Mouse (Mus musculus): Measurements from ENCODE around the gene Adamts10. TPM values are rescaled to one million over a fixed set of nuclear protein-coding genes. Genes with fewer than 3 reads are reported as not detected.

Gene Adamts10
- total and polyA plus RNA-seq, 2 experiments from 2014 or later = 35.6 to 56.4 TPM

- WGBS = 76% methylated on average over 1 of the region's 1 CpGs
Observed at GRCm38 (mm10) chr17:33498918-33499317, 25.1 kb upstream of the Adamts10 start.

DNA sequence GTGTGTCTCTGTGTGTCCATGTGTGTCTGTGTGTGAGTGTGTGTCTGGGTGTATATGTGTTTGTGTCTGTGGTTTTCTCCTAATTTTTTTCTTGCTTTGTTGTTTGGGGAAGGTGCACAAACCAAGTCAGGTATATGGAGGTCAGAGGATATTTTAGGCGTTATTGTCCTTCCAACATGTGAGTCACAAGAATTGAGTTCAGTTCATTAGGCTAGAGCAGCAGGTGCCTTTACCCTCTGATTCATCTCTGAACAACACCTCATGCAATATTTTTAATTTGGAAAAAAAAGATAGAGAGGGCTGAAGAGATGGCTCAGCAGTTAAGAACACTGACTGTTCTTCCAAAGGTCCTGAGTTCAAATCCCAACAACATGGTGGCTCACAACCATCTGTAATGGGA is 15.6 kb upstream of the Adamts10 start:
- H3K36me3 ChIP-seq (ENCODE audit: insufficient read depth, low read length) = no peaks in the 10 kb centered on the region
- no peaks in the 10 kb centered on the region for H3K4me1 ChIP-seq (ENCODE audit: insufficient read depth, low read length)
- no peaks in the 10 kb centered on the region for H3K9me3 ChIP-seq (ENCODE audit: low read length)
- H3K4me3 ChIP-seq (ENCODE audit: low read length) = no peak overlapping the region
- no peak overlapping the region for H3K27ac ChIP-seq
- H3K9ac ChIP-seq (replicated peaks; ENCODE audit: low read length) = no peak overlapping the region
- H3K27me3 ChIP-seq (ENCODE audit: insufficient read depth, low read length) = no peaks in the 10 kb centered on the region
- H3K4me2 ChIP-seq (ENCODE audit: low read depth, low read length) = no peak overlapping the region
- TF ChIP-seq CTCF (IDR thresholded peaks at IDR 0.05; ENCODE audit: low read depth) = no peak
- 82% methylated on average over 1 of the region's 1 CpGs for WGBS
- DNase-seq (ENCODE audit: low spot score) (no peak), ATAC-seq (no peak)

More at GRCm38 (mm10) chr17:33498918-33499317, 25.1 kb upstream of the Adamts10 start:
- Histone ChIP-seq H3K9ac (replicated peaks; ENCODE audit: low read length) (no peak overlapping the region), H3K4me3 (ENCODE audit: low read length) (no peak overlapping the region), H3K9me3 (ENCODE audit: low read length) (no peaks in the 10 kb centered on the region), H3K36me3 (ENCODE audit: insufficient read depth, low read length) (no peaks in the 10 kb centered on the region), H3K4me2 (ENCODE audit: low read depth, low read length) (no peak overlapping the region), H3K4me1 (ENCODE audit: insufficient read depth, low read length) (no peaks in the 10 kb centered on the region), H3K27me3 (ENCODE audit: insufficient read depth, low read length) (no peaks in the 10 kb centered on the region), H3K27ac (no peak overlapping the region)
- no peak for ATAC-seq
- no peak for DNase-seq (ENCODE audit: low spot score)
- no peak for TF ChIP-seq CTCF (IDR thresholded peaks at IDR 0.05; ENCODE audit: low read depth)

DNA sequence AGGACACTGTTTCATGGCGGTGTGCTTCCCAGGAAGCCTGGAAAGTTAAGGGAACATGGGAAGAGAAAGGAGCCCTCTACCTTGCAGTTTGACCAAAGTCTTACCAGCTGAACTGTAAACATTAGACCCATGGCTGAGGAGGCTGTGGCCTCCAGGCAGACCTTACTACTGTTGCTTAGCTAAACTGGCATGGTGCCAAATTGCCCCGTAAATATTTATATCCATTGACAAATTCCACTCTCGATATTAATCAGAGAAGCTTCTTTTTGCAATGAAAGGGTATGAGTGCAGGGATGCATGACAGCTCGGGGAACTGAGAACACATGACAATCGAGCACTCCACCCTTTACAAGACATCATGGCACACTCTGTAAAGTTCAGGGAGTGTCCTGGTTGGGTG is 13.8 kb upstream of the Adamts10 start:
- Histone ChIP-seq H3K27me3 (ENCODE audit: insufficient read depth, low read length) (no peaks in the 10 kb centered on the region), H3K9me3 (ENCODE audit: low read length) (no peaks in the 10 kb centered on the region), H3K36me3 (ENCODE audit: insufficient read depth, low read length) (no peaks in the 10 kb centered on the region), H3K9ac (replicated peaks; ENCODE audit: low read length) (no peak overlapping the region), H3K27ac (no peak overlapping the region), H3K4me1 (ENCODE audit: insufficient read depth, low read length) (no peaks in the 10 kb centered on the region), H3K4me3 (ENCODE audit: low read length) (no peak overlapping the region), H3K4me2 (ENCODE audit: low read depth, low read length) (no peak overlapping the region)
- ATAC-seq (no peak), DNase-seq (ENCODE audit: low spot score) (no peak)
- 68% methylated on average over 5 of the region's 5 CpGs for WGBS
- TF ChIP-seq CTCF (IDR thresholded peaks at IDR 0.05; ENCODE audit: low read depth) = no peak

DNA sequence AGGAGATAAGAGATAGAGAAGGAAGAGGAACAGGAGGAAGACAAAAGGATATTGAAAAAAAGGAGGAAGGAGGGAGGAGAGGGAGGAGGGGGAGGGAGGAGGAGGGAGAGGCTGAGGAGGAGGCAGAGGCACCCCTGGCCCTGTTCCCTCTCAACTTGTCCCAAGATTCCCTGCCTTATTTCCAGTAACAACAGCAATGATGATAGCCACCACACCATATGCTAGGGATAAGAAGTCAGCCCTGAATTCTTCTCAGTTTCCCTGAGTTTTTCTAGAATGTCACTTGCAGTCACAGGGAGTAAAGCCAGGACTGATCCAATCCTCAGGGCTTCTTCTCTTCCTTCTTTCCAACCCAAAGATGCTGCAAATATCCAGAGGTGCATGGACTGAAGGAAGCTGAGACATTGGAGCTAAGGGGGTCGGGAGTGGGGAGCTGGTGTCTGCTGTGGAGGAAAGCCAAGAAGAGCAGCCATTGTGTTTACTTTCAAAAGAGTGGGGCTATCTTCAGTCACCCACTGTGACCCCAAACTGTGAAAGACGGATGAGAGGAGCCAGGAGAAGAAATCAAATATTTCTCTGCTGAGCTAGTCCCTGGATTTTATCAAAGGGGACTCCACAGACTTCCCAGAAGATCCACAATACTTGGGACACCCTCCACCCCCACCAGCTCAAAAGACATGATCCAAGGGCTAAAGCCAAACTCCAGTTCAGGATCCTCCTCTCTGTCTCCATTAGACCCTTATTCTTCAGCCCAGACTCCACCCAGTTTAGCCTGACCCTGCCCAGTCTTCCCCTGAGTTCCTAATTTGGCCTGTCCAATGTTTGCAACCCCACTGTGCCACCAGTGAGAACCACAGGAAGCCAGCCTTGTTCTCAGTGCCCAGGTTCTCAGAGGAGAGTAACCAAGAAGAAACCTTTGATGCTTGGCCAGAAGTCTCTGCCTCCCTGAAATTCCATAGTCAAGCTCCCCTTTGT is 11.3 kb upstream of the Adamts10 start:
- Histone ChIP-seq H3K4me3 (ENCODE audit: low read length) (no peak overlapping the region), H3K27me3 (ENCODE audit: insufficient read depth, low read length) (no peaks in the 10 kb centered on the region), H3K4me2 (ENCODE audit: low read depth, low read length) (no peak overlapping the region), H3K9ac (replicated peaks; ENCODE audit: low read length) (no peak overlapping the region), H3K9me3 (ENCODE audit: low read length) (no peaks in the 10 kb centered on the region), H3K27ac (no peak overlapping the region), H3K4me1 (ENCODE audit: insufficient read depth, low read length) (no peaks in the 10 kb centered on the region), H3K36me3 (ENCODE audit: insufficient read depth, low read length) (no peaks in the 10 kb centered on the region)
- TF ChIP-seq CTCF (IDR thresholded peaks at IDR 0.05; ENCODE audit: low read depth) = no peak
- 10% methylated on average over 2 of the region's 2 CpGs for WGBS
- ATAC-seq = no peak
- no peak for DNase-seq (ENCODE audit: low spot score)

GRCm38 (mm10) chr17:33513874-33514273 is 10.1 kb upstream of the Adamts10 start:
- no peak for DNase-seq (ENCODE audit: low spot score)

GRCm38 (mm10) chr17:33520366-33520765 is 3.6 kb upstream of the Adamts10 start:
- H3K9me3 ChIP-seq (ENCODE audit: low read length) = no peaks in the 10 kb centered on the region
- ATAC-seq (no peak), DNase-seq (ENCODE audit: low spot score) (no peak)
- no peak overlapping the region for H3K4me2 ChIP-seq (ENCODE audit: low read depth, low read length)
- H3K4me3 ChIP-seq (ENCODE audit: low read length) = no peak overlapping the region
- no peaks in the 10 kb centered on the region for H3K36me3 ChIP-seq (ENCODE audit: insufficient read depth, low read length)
- H3K27ac ChIP-seq = no peak overlapping the region
- no peaks in the 10 kb centered on the region for H3K27me3 ChIP-seq (ENCODE audit: insufficient read depth, low read length)
- no peak for TF ChIP-seq CTCF (IDR thresholded peaks at IDR 0.05; ENCODE audit: low read depth)
- H3K4me1 ChIP-seq (ENCODE audit: insufficient read depth, low read length) = no peaks in the 10 kb centered on the region; the same call in 1 of the 2 replicates
- no peak overlapping the region for H3K9ac ChIP-seq (replicated peaks; ENCODE audit: low read length)
- 77% methylated on average over 1 of the region's 1 CpGs for WGBS

More at GRCm38 (mm10) chr17:33513874-33514273, 10.1 kb upstream of the Adamts10 start:
- ATAC-seq = no peak
- Histone ChIP-seq H3K9ac (replicated peaks; ENCODE audit: low read length) (no peak overlapping the region), H3K4me3 (ENCODE audit: low read length) (no peak overlapping the region), H3K27ac (no peak overlapping the region), H3K9me3 (ENCODE audit: low read length) (no peaks in the 10 kb centered on the region), H3K27me3 (ENCODE audit: insufficient read depth, low read length) (no peaks in the 10 kb centered on the region), H3K4me2 (ENCODE audit: low read depth, low read length) (no peak overlapping the region), H3K4me1 (ENCODE audit: insufficient read depth, low read length) (no peaks in the 10 kb centered on the region), H3K36me3 (ENCODE audit: insufficient read depth, low read length) (no peaks in the 10 kb centered on the region)
- 83% methylated on average over 5 of the region's 5 CpGs for WGBS
- TF ChIP-seq CTCF (IDR thresholded peaks at IDR 0.05; ENCODE audit: low read depth) = peak; percentile 25; the same call in 1 of the 2 replicates
